Mouse (Mus musculus): ENCODE data around the gene Mosmo.

Gene Mosmo

GRCm38 (mm10) chr7:120771389-120771788, 94.0 kb downstream of the Mosmo start:
- DNase-seq (ENCODE audit: low read depth, low spot score), result no peak

DNA sequence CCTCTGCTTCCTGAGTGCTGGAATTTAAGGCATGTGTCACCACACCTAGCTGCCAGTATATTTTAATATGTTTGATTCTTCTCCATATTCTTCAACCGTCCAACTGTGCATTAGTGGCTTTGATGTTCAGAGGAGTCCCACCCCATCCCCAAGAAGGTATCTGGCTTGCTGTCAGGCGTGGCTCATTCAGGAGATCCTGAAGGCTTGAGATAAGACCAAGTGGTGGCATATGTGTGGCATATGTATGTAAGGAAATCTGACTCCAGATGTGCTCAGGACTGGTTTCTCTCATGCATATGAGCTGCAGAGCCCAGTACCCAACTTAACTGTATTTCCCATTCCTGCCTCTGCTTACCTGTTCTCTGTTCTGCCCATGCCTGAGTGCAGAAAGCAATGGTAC, 100.6 kb downstream of the Mosmo start:
- DNase-seq (ENCODE audit: low read depth, low spot score), result no peak

All from retina, postnatal 7 days (tissue).